Mouse (Mus musculus): Measurements from ENCODE around the gene Slc44a5. TPM values are rescaled to one million over a fixed set of nuclear protein-coding genes. Genes with fewer than 3 reads are reported as not detected.
A peak's percentile ranks its signal among the peaks of the same experiment; 100 is the strongest.

The Slc44a5 gene
- polyA plus RNA-seq, 1 experiment from 2014 or later, result 0.08 TPM

DNA sequence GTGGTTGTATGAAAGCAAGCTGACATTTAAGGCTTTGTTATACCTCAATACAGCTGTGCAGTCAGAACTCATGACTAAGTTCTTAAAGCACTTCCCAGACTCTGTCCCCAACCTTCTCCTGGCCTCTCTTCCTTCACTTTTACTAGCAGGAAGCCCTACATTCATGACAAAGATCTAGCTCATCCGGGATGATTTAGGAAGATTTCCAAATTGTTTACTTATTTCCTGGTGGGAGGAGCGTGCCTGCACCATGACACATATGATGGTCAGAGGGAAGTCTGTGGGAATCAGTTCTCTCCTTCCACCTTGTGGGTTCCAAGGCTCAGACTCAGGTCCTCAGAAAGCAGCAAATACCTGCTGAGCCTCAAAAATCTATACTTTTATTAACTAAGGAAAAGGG is 317.1 kb downstream of the Slc44a5 start:
- Histone ChIP-seq H3K4me1 (peaks cover 4% of the 10 kb centered on the region), H3K36me3 (no peaks in the 10 kb centered on the region), H3K27me3 (ENCODE audit: low read depth, poor library complexity, severe bottlenecking) (peaks cover 53% of the 10 kb centered on the region), H3K9me3 (replicated peaks) (no peaks in the 10 kb centered on the region), H3K27ac (no peak overlapping the region), H3K4me3 (no peak overlapping the region)
- WGBS, result 74% methylated on average over 2 of the region's 2 CpGs
- DNase-seq (ENCODE audit: low spot score), result no peak

DNA sequence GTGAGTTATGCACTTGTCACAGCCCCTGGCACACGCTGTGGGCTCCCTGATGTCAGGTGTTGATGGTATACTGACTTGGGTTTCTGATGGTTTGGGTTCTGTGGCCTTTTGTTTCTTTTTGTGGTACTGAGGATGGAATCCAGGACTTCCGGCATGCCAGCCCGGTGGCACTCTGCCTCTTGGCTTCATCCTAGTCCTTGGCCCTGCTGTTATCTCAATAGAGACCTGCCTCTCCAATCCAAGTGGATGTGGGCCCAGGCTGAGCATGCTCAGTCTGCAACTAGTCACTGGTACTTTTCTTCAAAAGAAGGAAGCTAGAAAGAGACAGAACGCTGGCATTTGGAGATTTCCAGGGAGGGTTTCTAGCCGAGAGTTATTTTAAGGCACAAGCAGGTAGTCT is 318.9 kb downstream of the Slc44a5 start:
- WGBS, result 80% methylated on average over 5 of the region's 5 CpGs

DNA sequence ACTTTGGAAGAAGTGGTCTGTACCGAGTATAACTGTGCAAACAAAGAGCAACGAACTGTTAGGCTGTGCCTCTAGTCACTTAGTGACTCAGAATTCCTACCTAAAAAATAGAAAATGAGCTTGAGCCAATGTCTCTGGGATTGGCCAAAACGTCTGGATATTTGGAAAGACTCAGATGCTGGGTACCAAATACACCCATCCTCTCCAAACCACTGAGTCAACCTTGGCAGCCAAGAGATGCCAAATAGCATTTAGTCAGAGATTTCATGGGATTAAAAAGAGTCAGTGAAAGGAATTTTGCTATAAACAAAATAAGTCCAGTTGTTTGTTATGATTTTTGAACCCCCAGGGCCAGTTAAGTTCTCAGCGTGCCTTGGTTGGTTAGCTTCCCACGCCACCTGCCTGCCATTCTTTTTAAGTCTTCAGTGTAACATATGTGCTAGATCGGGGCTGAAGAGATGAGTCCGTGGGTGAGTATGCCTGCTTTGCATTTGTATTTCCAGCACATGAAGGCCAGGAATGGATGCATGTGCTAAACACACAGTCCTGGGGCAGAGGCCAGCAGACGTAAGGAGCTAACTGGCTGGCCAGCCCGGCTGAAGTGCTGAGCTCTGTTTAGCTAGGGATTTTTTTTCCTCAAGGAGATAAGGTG is 320.7 kb downstream of the Slc44a5 start:
- Histone ChIP-seq H3K9me3 (replicated peaks) (no peaks in the 10 kb centered on the region), H3K27ac (no peak overlapping the region), H3K27me3 (ENCODE audit: low read depth, poor library complexity, severe bottlenecking) (peaks cover 30% of the 10 kb centered on the region), H3K4me3 (no peak overlapping the region), H3K36me3 (no peaks in the 10 kb centered on the region), H3K4me1 (peaks cover 4% of the 10 kb centered on the region; the same call in 1 of the 2 replicates)
- 87% methylated on average over 9 of the region's 9 CpGs for WGBS
- DNase-seq (ENCODE audit: low spot score), result no peak

More for the DNA sequence above, 318.9 kb downstream of the Slc44a5 start:
- peaks cover 49% of the 10 kb centered on the region for H3K27me3 ChIP-seq (ENCODE audit: low read depth, poor library complexity, severe bottlenecking)
- no peaks in the 10 kb centered on the region for H3K36me3 ChIP-seq
- H3K4me1 ChIP-seq, result no peaks in the 10 kb centered on the region
- H3K27ac ChIP-seq, result no peak overlapping the region
- no peak for DNase-seq (ENCODE audit: low spot score)
- H3K4me3 ChIP-seq, result no peak overlapping the region
- no peaks in the 10 kb centered on the region for H3K9me3 ChIP-seq (replicated peaks)

DNA sequence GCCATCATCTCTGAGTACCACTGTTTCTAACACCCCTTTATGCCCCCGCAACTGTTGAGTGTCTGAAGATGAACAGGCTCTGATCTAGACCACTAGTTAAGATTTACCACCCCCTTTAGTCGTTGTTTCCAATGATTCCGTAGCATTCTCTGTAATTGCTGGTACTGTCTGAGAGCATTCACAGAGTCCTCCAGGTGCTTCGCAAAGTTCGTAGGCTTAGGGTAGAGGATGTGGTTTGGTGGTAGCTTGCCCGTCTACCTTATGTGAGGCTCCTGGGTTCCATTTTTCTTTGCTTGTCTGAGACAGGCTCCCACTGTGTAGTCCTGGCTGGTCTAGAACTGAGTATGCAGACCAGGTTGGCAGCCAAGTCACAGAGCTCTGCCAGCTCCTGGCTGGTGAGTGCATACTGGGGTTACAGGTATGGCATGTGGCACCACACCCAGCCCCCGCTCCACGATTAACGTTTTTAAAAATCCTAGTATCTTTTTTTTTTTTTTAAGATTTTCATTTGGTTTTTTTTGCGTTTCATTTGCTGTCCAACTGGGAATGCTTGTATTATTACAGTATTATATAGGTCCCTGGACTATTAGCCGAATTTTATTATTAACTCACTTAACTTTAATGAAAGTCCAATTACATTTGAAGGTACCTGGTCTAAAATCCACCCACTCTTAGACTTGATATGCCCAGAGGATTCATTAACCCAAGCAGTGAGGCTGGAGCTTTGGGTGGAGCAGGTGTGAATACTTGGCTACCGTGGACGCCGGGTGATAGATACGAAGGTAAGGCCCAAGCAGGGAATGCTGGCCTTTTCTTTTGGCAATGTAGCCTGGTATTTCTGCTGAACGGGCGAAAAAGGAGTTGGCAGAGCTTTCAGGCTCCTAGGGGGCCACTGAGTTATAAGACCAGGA is 321.9 kb downstream of the Slc44a5 start:
- WGBS, result 95% methylated on average over 17 of the region's 17 CpGs
- Histone ChIP-seq H3K4me1 (peaks cover 4% of the 10 kb centered on the region; the same call in 1 of the 2 replicates), H3K27ac (no peak overlapping the region), H3K36me3 (no peaks in the 10 kb centered on the region), H3K4me3 (no peak overlapping the region), H3K27me3 (ENCODE audit: low read depth, poor library complexity, severe bottlenecking) (peaks cover 24% of the 10 kb centered on the region), H3K9me3 (replicated peaks) (no peaks in the 10 kb centered on the region)
- DNase-seq (ENCODE audit: low spot score), result no peak

DNA sequence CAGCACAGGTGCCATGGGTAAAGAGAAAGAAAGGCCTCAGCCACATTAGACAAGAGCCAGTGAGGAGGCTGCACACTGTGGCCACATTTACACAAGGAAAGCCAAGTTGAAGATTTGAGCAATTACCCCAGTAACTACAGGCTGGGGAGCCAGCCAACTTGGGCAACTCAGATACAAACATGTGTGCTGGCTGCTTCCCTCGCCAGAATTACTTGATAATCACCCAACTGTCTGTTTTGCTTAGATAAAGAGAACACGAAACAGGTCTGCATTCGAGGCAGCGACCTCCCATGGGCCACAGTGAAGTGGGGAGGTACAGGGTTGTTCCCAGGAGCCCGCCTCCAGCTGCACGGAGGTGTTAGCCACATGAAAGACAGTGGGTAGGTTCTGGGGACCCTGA is 324.3 kb downstream of the Slc44a5 start:
- 52% methylated on average over 6 of the region's 6 CpGs for WGBS
- no peaks in the 10 kb centered on the region for H3K36me3 ChIP-seq
- no peak for DNase-seq (ENCODE audit: low spot score)

DNA sequence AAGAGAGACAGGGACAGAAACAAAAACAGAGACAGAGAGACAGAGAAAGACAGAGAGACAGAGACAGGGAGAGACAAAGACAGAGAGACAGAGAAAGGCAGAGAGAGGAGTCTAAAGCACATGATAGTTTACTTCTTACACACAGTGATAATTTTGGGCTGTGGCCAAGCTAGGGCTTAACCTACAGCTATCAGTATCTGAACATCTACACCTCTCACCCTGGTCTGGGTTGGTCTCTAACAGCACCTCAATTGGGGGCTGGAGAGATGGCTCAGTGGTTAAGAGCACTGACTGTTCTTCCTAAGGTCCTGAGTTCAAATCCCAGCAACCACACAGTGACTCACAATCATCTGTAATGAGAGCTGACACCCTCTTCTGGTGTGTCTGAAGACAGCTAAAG is 325.3 kb downstream of the Slc44a5 start:
- Histone ChIP-seq H3K36me3 (no peaks in the 10 kb centered on the region), H3K9me3 (replicated peaks) (no peaks in the 10 kb centered on the region), H3K4me3 (no peak overlapping the region), H3K27ac (no peak overlapping the region), H3K4me1 (peaks cover 4% of the 10 kb centered on the region; the same call in 1 of the 2 replicates), H3K27me3 (ENCODE audit: low read depth, poor library complexity, severe bottlenecking) (no peaks in the 10 kb centered on the region)
- DNase-seq (ENCODE audit: low spot score), result no peak

More for the DNA sequence above, 324.3 kb downstream of the Slc44a5 start:
- Histone ChIP-seq H3K27me3 (ENCODE audit: low read depth, poor library complexity, severe bottlenecking) (peaks cover 7% of the 10 kb centered on the region), H3K4me3 (no peak overlapping the region), H3K27ac (no peak overlapping the region), H3K4me1 (peaks cover 4% of the 10 kb centered on the region; the same call in 1 of the 2 replicates), H3K9me3 (replicated peaks) (no peaks in the 10 kb centered on the region)

DNA sequence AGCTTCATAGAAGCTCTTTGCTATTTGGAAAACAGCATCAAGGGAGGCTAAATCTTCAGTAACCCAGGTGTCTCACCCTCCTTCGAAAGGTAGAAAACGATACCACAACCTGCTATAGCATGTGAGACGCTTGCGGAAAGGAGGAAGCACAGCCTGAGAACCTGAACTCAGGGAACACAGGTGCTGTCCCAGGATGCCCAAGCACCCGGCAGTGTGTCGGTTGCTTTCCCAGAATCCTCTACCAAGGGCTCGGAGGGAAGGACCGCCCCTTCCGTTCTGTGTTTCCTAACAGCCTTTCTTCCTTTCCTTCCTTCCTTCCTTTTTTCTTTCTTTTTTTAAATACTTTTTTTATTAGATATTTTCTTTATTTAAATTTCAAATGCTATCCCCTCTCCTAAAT is 326.8 kb downstream of the Slc44a5 start:
- Histone ChIP-seq H3K4me1 (peaks cover 8% of the 10 kb centered on the region), H3K27ac (no peak overlapping the region), H3K9me3 (replicated peaks) (no peaks in the 10 kb centered on the region), H3K4me3 (no peak overlapping the region), H3K27me3 (ENCODE audit: low read depth, poor library complexity, severe bottlenecking) (no peaks in the 10 kb centered on the region), H3K36me3 (no peaks in the 10 kb centered on the region)
- no peak for DNase-seq (ENCODE audit: low spot score)
- WGBS, result 92% methylated on average over 9 of the region's 9 CpGs

DNA sequence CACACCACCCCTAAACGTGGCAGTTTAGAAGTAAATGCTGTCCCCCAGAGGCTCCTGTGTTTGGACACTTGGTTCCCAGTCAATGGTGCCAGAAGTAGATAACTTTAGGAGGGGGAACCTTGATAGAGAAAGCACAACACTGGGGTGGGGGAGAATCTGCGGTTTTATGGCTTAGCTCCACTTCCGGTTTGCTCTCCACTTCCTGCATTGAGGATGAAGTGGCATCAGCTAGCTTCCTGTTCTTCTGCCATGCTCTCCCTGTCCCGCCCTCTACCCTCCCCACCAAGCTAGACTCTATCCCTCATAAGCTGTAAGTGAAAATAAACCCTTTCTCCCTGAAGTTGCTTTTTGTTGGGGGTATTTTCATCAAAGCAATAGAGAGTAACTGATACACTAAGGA is 327.9 kb downstream of the Slc44a5 start:
- 83% methylated on average over 4 of the region's 4 CpGs for WGBS
- H3K27ac ChIP-seq, result no peak overlapping the region
- no peaks in the 10 kb centered on the region for H3K36me3 ChIP-seq
- peaks cover 15% of the 10 kb centered on the region for H3K4me1 ChIP-seq
- no peaks in the 10 kb centered on the region for H3K9me3 ChIP-seq (replicated peaks)
- H3K4me3 ChIP-seq, result no peak overlapping the region
- H3K27me3 ChIP-seq (ENCODE audit: low read depth, poor library complexity, severe bottlenecking), result no peaks in the 10 kb centered on the region
- no peak for DNase-seq (ENCODE audit: low spot score)

DNA sequence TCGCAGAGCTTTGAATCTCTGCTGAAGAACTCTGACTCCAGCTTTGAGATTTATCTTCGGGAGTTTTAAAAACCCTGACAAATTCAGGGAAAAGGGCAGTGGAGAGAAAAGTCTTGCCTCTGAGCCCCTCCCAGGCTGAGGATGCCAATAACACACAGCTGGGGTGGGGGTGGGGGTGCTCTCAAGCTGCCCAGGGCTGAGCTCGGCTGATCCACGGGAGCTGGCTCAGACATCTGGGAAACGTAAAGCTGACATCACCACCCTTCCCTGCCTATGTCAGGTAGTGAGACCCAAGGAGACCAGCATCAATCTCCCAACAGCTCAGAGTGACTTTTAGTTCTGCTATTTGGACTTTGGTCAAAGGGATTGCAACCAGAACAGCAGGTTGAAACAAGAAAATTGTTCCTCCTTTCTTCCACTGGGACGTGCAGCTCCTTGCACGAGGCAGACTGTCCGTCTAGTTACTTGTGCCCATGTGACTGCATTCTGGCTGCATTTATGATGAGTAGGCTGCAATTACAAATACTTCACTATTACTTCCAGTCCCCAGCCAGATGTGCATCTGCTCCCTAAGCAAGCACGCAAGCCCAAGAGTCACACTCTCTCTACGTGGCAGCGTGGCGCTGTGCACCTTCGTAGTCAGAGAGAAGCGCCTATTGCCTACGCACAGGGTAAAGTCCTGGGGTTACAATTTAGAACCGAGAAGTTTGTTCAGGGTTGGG is 332.1 kb downstream of the Slc44a5 start:
- Histone ChIP-seq H3K4me1 (peaks cover 12% of the 10 kb centered on the region), H3K4me3 (no peak overlapping the region), H3K36me3 (no peaks in the 10 kb centered on the region), H3K9me3 (replicated peaks) (no peaks in the 10 kb centered on the region), H3K27ac (0 out of 2 replicates have a peak overlapping the region, but pooled peaks have one; percentile 26), H3K27me3 (ENCODE audit: low read depth, poor library complexity, severe bottlenecking) (no peaks in the 10 kb centered on the region)
- DNase-seq (ENCODE audit: low spot score), result no peak
- WGBS, result 60% methylated on average over 16 of the region's 16 CpGs

DNA sequence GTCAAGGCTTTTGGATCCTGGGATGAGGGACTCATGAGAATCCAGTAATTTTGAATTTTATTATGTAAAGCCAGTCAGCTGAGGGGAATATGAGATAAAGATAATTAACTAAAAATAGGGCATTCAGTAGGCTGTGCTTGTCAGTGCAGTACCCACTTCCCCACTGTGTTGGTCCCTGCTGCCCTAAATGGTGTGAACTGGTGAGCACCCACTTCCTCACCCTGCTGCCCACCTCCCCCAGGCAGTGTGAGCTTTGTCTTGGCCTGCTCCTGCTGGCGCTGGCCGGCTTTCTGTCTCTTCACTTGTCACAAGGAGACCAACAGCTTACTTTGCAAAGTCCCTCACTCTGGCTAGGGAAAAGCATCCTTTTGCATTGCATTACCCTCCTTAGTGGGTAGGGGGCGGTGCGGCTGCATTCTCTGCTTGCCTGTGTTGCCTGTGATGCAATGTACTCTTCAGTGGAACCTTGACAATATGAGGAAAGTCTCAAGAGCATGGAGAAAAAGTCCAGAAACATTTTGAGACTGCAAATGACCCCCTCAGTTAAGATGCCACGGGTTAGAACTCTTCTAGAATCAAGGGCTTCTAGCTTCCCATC is 344.5 kb downstream of the Slc44a5 start:
- H3K36me3 ChIP-seq, result no peaks in the 10 kb centered on the region
- H3K27me3 ChIP-seq (ENCODE audit: low read depth, poor library complexity, severe bottlenecking), result peaks cover 20% of the 10 kb centered on the region
- no peak overlapping the region for H3K4me3 ChIP-seq
- no peaks in the 10 kb centered on the region for H3K4me1 ChIP-seq
- no peak overlapping the region for H3K27ac ChIP-seq
- DNase-seq (ENCODE audit: low spot score), result peak; percentile 63
- no peaks in the 10 kb centered on the region for H3K9me3 ChIP-seq (replicated peaks)
- WGBS, result 18% methylated on average over 5 of the region's 5 CpGs
